Mouse (Mus musculus) A20 (cell line): Measurements from ENCODE around the gene Gm49387.

Source experiments
- DNase-seq: peaks from one replicate; pipeline ENCODE4 v3.0.0-alpha.2; 2011; ENCODE audit warnings: low read depth, low spot score

The Gm49387 gene

GRCm38 (mm10) chr14:31531506-31532148 is 109.1 kb downstream of the Gm49387 start:
- DNase-seq = peak; percentile 37

DNA sequence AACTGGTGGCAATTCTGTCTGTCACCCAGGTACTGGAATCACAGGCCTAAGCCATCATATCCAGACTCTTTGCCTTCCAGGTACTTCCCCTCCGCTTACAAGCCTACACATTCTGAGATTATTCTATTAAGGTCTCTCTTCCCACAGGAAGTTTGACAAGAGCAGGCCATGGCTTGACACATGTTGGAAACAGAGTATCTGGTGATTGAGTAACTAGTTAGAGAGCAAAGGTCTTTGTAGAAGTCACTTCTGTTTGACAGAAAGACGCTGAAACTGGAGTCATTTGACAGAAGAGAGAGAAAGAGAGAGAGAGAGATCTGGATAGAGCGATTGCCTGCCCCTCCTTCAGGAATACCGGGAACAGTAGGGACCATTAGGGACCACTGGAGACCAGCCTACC is 109.8 kb downstream of the Gm49387 start:
- DNase-seq = no peak

DNA sequence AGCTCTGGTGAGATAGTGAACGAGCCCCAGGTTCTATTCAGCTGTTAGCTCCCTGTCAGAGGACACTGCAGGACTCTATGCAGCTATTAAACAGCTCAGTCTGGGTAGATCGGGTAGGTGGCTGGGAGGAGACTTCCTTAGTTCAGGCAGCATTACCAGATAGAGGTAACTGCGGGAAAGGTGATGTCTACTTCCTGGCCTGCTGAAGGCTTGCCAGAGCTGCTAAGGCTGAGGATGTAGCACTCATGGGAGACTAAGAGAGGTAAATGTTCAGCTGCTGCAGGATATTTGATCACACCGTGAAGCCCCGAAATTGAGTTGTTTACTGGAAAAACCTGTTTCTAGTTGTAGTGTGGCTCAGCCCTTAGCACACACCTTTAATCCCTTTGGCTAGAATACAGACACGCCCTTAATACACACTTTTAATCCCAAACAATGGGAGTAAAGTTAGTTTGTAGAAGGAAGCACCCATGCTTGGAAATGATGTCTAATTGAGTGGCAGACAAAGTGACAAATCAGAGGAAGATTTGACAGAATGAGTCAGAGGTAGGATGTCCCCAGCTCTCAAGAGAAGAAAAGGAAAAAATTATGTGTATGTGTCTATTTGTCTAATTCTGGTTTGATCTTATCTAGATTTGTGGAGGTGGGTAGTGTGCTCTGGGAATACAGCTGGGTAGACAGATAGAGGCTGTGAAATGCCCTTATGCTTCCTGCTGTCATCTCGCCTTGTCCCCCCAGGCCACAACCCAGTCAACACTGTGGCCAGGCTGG is 115.5 kb downstream of the Gm49387 start:
- DNase-seq = no peak

DNA sequence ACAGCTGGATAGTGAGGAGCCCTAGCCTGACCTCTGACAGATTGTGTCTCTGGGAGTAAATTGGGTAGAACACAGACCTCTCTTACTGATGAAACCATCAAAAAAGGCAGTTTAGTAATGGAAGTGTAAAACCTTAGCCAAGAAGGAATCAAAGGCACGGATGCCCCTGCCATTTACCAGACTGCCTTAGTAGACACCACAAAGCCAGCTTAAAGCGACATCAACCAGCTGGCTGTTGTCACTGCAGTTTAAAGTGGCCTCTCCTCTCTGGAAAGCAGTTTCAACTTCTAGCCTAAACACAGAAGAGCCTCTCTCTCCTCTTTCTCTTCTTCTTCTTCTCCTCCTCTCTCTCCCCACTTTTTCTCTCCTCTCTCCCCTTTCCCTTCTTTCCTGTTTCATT is 119.4 kb downstream of the Gm49387 start:
- no peak for DNase-seq

- no peak for DNase-seq
Measured at GRCm38 (mm10) chr14:31519165-31519564, 121.5 kb downstream of the Gm49387 start.

DNA sequence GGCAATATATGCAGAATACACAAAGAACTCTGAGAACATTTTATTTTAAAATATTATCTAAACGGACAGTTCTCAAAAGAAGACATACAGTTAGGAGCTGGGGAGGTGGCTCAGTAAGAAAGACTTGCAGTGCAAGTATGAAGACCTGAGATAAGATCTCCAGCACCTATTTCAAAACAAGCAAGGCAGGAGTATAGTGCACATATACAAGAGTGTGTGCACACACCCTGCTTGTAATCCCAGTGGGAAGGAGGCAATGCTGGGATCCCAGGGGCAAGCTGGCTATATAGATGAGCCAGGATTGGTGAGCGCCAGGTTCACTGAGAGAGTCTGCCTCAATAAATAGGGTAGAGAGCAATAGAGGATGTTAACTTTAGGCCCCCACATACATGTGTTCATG is 124.8 kb downstream of the Gm49387 start:
- DNase-seq = no peak

GRCm38 (mm10) chr14:31510322-31510721 is 130.4 kb downstream of the Gm49387 start:
- no peak for DNase-seq

- no peak for DNase-seq
Measured at GRCm38 (mm10) chr14:31509911-31510310, 130.8 kb downstream of the Gm49387 start.

GRCm38 (mm10) chr14:31506456-31506855 is 134.2 kb downstream of the Gm49387 start:
- no peak for DNase-seq

- no peak for DNase-seq
Measured at GRCm38 (mm10) chr14:31503406-31503805, 137.3 kb downstream of the Gm49387 start.
